Mouse (Mus musculus): ENCODE measurements around the gene Hus1.

DNA sequence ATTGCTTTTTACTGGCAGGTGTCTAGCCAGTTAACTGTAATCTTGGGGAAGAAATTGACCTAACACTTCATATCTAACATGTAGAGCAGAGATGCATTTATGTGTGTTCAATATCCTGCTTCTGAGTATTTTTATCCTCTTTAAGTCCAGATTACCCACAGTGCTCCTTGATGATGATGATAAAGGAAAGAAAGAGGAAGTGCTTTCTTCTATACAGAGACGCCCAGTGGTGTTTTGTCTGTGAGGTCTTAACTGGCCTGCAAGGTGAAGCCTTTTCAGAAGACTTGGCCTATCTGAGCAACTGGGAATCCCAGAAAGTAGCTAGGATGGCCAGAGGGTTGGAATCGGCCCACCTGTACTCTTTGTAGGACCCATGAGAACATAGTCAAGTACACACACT is 45.9 kb upstream of the Hus1 start:
- TF ChIP-seq CTCF (conservative IDR thresholded peaks at IDR 0.05 in 1 of 2, IDR thresholded peaks at IDR 0.05 in 1 of 2; ENCODE audit: low read depth in 2 of 2, low read length in 2 of 2) = no peak
- TF ChIP-seq POLR2A (IDR thresholded peaks at IDR 0.05; ENCODE audit: low read depth, low read length) = no peak
- no peak for TF ChIP-seq MAX (IDR thresholded peaks at IDR 0.05; ENCODE audit: low read length)
- TF ChIP-seq TCF12 (IDR thresholded peaks at IDR 0.05; ENCODE audit: low read depth, low read length) = no peak
- no peak for TF ChIP-seq CHD1 (IDR thresholded peaks at IDR 0.05; ENCODE audit: low read depth, low read length)
- no peak for TF ChIP-seq MAFK (IDR thresholded peaks at IDR 0.05; ENCODE audit: insufficient replicate concordance, low read length)
- TF ChIP-seq ZNF384 (IDR thresholded peaks at IDR 0.05; ENCODE audit: low read depth, low read length) = no peak
- TF ChIP-seq NRF1 (IDR thresholded peaks at IDR 0.05; ENCODE audit: low read depth, low read length) = no peak
- no peak for TF ChIP-seq HCFC1 (IDR thresholded peaks at IDR 0.05; ENCODE audit: low read depth, low read length)
- TF ChIP-seq MXI1 (IDR thresholded peaks at IDR 0.05; ENCODE audit: low read depth, low read length) = no peak
- no peak for TF ChIP-seq PAX5 (IDR thresholded peaks at IDR 0.05; ENCODE audit: low read length)
- TF ChIP-seq ZMIZ1 (IDR thresholded peaks at IDR 0.05; ENCODE audit: low read depth, low read length) = no peak
- TF ChIP-seq ETS1 (conservative IDR thresholded peaks at IDR 0.05; ENCODE audit: low read depth, low read length) = no peak
